Mouse (Mus musculus) testis, postnatal 14 days (tissue): ENCODE measurements around the gene Olfr1278.
"Not testable (repeated sequence)": the region's sequence is repeated elsewhere in the genome, so short reads cannot be mapped to it uniquely, and the experiment has no call there.

Source experiments
- DNase-seq: peaks from one replicate; pipeline ENCODE4 v3.0.0; 2021; ENCODE audit warnings: low spot score

Gene Olfr1278

DNA sequence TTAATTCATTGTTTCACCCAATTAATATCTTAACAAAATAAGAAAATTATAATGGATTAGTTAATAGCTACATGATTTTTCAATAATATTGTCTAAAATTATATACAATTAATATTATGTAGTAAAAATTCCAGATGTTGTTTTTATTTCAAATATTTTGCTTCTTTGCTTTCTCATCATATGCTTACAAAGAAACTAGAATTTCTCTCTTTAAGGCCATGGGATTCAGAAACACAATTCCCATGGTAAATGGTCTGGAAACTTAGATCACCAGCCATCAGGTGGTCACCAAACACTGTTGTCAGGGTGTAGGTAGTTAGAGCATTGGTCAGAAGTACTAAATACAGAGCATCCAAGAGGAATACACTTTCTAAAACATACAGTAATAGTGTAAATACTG, at the start of gene Olfr1278:
Gene Olfr1278 (plus strand): TSS at position 301 of the 400 bp plus-strand sequence.
- DNase-seq = no peak

DNA sequence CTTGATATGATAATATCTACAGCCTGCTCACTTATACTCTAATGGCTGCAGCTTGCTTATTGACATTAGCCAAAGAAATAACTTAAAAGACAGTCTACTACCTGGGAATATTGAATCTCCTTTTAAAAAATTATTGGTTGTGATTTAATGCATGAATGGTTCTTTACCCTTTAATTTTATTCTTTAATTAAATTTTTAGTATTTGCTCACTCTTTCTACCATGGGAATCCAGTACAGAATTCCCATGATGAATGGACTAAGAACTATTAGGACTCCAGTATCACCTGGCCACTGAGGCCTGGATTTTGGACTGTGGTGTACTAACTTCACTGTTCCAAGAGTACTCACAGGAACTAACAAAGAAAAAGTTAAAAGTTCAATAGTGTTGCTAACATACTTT, 35.7 kb upstream of the Olfr1278 start, which contains the start of gene Olfr1276:
Gene Olfr1276 (plus strand): TSS at position 301 of the 400 bp plus-strand sequence.
- no peak for DNase-seq

DNA sequence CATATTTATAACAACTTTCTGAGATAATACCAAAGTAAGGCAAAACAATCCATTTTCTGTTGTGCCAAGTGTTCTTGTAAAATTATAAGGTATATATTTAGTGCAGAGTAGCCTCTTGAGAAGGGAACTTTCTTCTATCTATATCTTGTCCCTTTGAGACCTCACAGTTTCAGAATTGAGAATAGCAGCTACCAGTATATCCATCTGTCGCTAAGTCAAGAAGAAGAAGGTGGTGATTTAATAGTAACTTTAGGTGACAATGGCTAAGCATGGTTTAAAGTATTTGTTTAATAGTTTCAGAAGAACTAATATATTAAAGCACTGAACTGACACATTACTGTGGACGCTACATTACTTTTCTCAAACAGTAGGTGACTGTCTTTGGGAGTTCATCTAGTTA, 15.9 kb upstream of the Olfr1278 start, which contains the start of gene Olfr1277:
Gene Olfr1277 (minus strand): TSS at position 101 of the 400 bp plus-strand sequence.
- DNase-seq = no peak

DNA sequence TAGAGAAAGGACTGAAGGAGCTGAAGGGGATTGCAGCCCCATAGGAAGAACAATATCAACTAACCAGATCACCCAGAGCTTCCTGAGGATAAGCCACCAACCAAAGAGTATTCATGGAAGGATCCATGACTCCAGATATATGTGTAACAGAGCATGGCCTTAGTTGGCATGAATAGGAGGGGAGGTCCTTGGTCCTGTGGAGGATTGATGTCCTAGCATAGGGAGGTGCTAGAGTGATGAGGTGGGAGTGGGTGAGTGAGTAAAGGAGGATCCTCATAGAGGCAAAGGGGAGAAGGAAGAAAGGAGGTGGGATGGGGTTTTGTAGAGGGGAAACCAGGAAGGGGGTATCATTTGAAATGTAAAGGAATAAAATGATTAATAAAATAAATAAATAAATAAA, 8.6 kb downstream of the Olfr1278 start:
- DNase-seq = no peak

DNA sequence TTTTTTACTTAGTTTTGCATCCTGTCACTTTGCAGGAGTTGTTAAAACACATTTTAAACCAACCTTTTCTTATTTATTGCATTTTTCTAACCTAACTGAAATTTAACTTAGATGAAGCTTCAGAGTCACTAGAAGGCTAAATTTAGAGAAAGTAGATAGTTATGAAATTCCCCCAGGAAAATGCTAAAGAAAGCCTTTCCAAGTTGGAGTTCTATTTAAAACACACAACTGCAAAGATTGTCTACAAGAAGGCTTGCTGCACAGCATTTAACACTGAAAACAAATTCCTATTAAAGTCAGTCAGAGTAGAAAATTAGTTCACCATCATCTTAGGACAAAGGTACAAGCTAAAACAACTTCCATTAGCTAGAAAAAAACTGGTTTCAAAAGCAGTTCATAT, 10.4 kb downstream of the Olfr1278 start, which contains the start of gene Olfr1279:
Gene Olfr1279 (plus strand): TSS at position 262 of the 400 bp plus-strand sequence.
- DNase-seq = no peak

DNA sequence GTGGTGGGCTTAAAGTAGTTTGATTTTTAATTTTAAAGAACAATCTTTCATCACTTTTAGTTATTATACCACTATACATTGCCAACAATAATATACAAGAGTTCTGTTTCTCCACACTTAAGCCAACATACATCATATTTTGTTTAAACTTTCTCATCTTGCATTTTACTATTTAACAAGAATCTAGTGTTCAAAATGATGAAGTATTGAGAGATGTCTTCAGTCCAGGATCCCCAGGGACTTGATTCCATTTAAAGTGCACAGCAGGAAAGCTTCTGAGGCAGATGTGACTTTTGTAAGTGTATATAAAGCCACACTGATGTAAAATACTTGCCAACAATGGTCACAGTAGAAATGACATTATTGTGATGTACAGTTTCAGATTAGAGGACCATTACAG, 23.8 kb downstream of the Olfr1278 start, which contains the start of gene Olfr1280:
Gene Olfr1280 (plus strand): TSS at position 301 of the 400 bp plus-strand sequence.
- no peak for DNase-seq

DNA sequence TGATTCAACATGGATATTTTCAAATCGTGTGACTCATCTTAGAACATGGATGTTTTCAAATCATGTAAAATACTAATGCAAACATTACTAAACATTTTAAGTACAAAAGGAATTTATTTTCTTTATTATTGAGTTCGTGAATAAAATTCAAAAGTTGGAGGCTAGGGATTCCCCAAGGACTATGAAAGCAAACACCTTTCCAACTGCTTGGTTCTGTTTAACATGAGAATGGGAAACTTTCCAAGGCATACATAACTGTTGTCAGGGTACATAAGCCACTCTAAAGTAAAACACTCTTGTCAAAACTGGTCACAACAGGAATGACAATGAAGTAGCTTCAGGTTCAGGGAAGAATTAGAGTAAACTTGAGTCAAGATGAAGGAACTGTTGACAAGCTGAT, 36.3 kb downstream of the Olfr1278 start, which contains the start of gene Olfr1281:
Gene Olfr1281 (plus strand): TSS at position 301 of the 400 bp plus-strand sequence.
- no peak for DNase-seq

DNA sequence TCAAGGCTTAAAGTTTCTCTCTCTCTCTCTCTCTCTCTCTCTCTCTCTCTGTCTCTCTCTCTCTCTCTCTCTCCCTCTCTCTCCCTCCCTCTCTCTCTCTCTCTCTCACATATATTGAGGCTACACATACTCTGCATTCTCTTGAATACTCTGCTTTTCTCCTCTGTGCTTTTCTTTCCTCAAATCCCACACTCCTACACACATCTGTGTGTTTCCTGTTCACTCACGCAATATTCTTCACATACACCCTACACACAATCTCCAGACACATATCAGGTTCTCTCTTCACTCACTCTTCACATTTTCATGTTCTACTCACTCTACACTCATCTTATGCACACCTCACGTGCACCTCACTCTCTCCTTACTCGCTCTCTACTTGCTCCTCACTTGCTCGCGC, 43.8 kb downstream of the Olfr1278 start:
- not testable (repeated sequence) for DNase-seq

DNA sequence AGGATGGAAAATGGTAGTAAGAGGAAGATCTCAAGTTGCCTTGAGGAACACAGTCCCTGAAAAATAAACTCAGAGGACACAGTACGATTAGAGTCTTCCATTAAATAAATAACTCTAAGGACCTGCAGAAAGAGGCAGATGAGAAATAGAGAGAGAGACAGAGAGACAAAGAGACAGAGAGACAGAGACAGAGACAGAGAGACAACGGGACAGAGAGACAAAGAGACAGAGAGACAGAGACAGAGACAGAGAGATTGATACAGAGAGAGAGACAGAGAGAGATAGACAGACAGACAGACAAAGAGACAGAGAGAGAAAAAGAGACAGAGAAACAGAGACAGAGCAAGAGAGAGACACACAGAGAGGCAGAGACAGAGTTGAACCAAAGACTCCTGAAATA, 46.0 kb downstream of the Olfr1278 start, which contains the start of gene Olfr1282:
Gene Olfr1282 (minus strand): TSS at position 101 of the 400 bp plus-strand sequence.
- no peak for DNase-seq
